Comparison of ENCODE assay signal across 10 mouse cellular contexts in genomic region chr5:120490679-120491192, GRCm38 (mm10). TPM values are rescaled to one million over a fixed set of nuclear protein-coding genes. Genes with fewer than 3 reads are reported as not detected.
A peak's percentile ranks its signal among the peaks of the same experiment; 100 is the strongest.
DNase-seq lines count a peak whose midpoint lies in the region; ATAC-seq and TF ChIP-seq lines count a peak whose summit lies in the region.
"Had no signal": no experiment of that assay in that cellular context is flagged by ENCODE, and none has a peak within 500 bp of the region (broad histone marks: within the 10 kb centered on the region; RNA-seq: fewer than 3 reads in every experiment).

No protein-coding gene starts in this region.

- WGBS in kidney, embryonic 15.5 days, result 89% methylated on average over 8 of the region's 8 CpGs
- WGBS in heart, embryonic 13.5 days, result 59% methylated on average over 8 of the region's 8 CpGs

- no peaks in the 10 kb centered on the region for H3K79me2 ChIP-seq in CH12.LX (replicated peaks; ENCODE audit: control insufficient read depth, extremely low read depth, insufficient read depth, poor library complexity, severe bottlenecking)

- H3K9ac ChIP-seq in kidney, embryonic 15.5 days, result no peak overlapping the region
- no peak overlapping the region for H3K9ac ChIP-seq in CH12.LX (ENCODE audit: insufficient read depth, low read depth)
- 0 out of 2 replicates have a peak overlapping the region, but pooled peaks have one; percentile 8 for H3K9ac ChIP-seq in heart, embryonic 13.5 days
- H3K9ac ChIP-seq: lung, embryonic 14.5 days had no signal

- H3K9me3 ChIP-seq in kidney, embryonic 15.5 days (replicated peaks), result no peaks in the 10 kb centered on the region
- H3K9me3 ChIP-seq in CH12.LX (replicated peaks; ENCODE audit: low read length), result peaks cover 3% of the 10 kb centered on the region
- no peaks in the 10 kb centered on the region for H3K9me3 ChIP-seq in heart, embryonic 13.5 days

- in situ Hi-C loops in CH12.LX (cut with MboI; ENCODE audit: low pct_ligation_motif_present, low pct_unique_long_range_greater_than_20kb, low sequenced_read_pairs), result no loop called here

- H3K36me3 ChIP-seq in kidney, embryonic 15.5 days, result peaks cover 74% of the 10 kb centered on the region
- H3K36me3 ChIP-seq in CH12.LX (replicated peaks in 1 of 2; ENCODE audit: control insufficient read depth in 1 of 2, insufficient read depth in 1 of 2, low read length in 1 of 2), result peaks cover 59 to 84% of the 10 kb centered on the region in 2 experiments
- H3K36me3 ChIP-seq in heart, embryonic 13.5 days, result peaks cover 72% of the 10 kb centered on the region

- no peak for TF ChIP-seq RAD21 in CH12.LX (IDR thresholded peaks at IDR 0.05; ENCODE audit: low read depth, low read length)

- dilution Hi-C loops in CH12.LX (cut with MboI; ENCODE audit: extremely low pct_ligation_motif_present, extremely low pct_unique_long_range_greater_than_20kb, low sequenced_read_pairs), result no loop called here

- H3K4me2 ChIP-seq in kidney, embryonic 15.5 days, result no peak overlapping the region
- no peak overlapping the region for H3K4me2 ChIP-seq in CH12.LX (ENCODE audit: insufficient read depth, low read depth, poor library complexity, severe bottlenecking)
- H3K4me2 ChIP-seq in heart, embryonic 13.5 days, result no peak overlapping the region
- H3K4me2 ChIP-seq: lung, embryonic 14.5 days had no signal

- H3K27me3 ChIP-seq in kidney, embryonic 15.5 days, result no peaks in the 10 kb centered on the region
- H3K27me3 ChIP-seq in CH12.LX (replicated peaks), result no peaks in the 10 kb centered on the region
- H3K27me3 ChIP-seq in heart, embryonic 13.5 days (replicated peaks), result no peaks in the 10 kb centered on the region

- no peak overlapping the region for H3K27ac ChIP-seq in kidney, embryonic 15.5 days
- peak overlapping the region; percentile 58 for H3K27ac ChIP-seq in CH12.LX (ENCODE audit: insufficient read depth, low read depth)
- peak overlapping the region; percentile 77 for H3K27ac ChIP-seq in heart, embryonic 13.5 days (replicated peaks)

- no peak for TF ChIP-seq CTCF in CH12.LX (conservative IDR thresholded peaks at IDR 0.05 in 1 of 2, IDR thresholded peaks at IDR 0.05 in 1 of 2; ENCODE audit: low read depth in 2 of 2, low read length in 2 of 2)

- H3K4me1 ChIP-seq in kidney, embryonic 15.5 days, result peaks cover 7% of the 10 kb centered on the region; the same call in 1 of the 2 replicates
- H3K4me1 ChIP-seq in CH12.LX (ENCODE audit: control insufficient read depth in 1 of 2, insufficient read depth in 2 of 2), result peaks cover 51 to 97% of the 10 kb centered on the region in 2 experiments
- peaks cover 13% of the 10 kb centered on the region for H3K4me1 ChIP-seq in heart, embryonic 13.5 days

- TF ChIP-seq EP300 in CH12.LX (IDR thresholded peaks at IDR 0.05; ENCODE audit: low read length), result peak; percentile 58

- TF ChIP-seq POLR2A in CH12.LX (IDR thresholded peaks at IDR 0.05; ENCODE audit: low read depth, low read length), result no peak

- no peak overlapping the region for H3K4me3 ChIP-seq in kidney, embryonic 15.5 days (replicated peaks)
- H3K4me3 ChIP-seq in CH12.LX (replicated peaks in 1 of 3; ENCODE audit: low read depth in 2 of 3, low read length in 2 of 3, poor library complexity in 1 of 3), result no peak overlapping the region
- H3K4me3 ChIP-seq in heart, embryonic 13.5 days, result no peak overlapping the region

- no peak for ATAC-seq in kidney, embryonic 15.5 days (replicated peaks; ENCODE audit: low FRiP score)
- no peak for ATAC-seq in heart, embryonic 13.5 days (ENCODE audit: extremely low read depth, insufficient number of reproducible peaks, low FRiP score, low TSS enrichment)

- peak; percentile 70 for DNase-seq in kidney, adult 18-20 months
- DNase-seq in CH12.LX (ENCODE audit: extremely low read depth) (peak; percentile 87), adipocyte (ENCODE audit: low spot score) (peak; percentile 66)
- peak; percentile 51 for DNase-seq in right cerebral cortex, postnatal 14 days
- DNase-seq in thymus, postnatal 36 days, result no peak
- no peak for DNase-seq in embryo, embryonic 10 days (ENCODE audit: low spot score)
- DNase-seq: lung, embryonic 14.5 days had no signal

TF ChIP-seq in CH12.LX, 34 proteins besides CTCF, POLR2A, EP300 and RAD21:
- no peak for TF ChIP-seq E2F4 (IDR thresholded peaks at IDR 0.05; ENCODE audit: insufficient replicate concordance, low read depth, low read length)
- no peak for TF ChIP-seq HCFC1 (IDR thresholded peaks at IDR 0.05; ENCODE audit: low read depth, low read length)
- TF ChIP-seq ZKSCAN1 (IDR thresholded peaks at IDR 0.05; ENCODE audit: borderline replicate concordance, low read depth, low read length), result no peak
- no peak; the same call in 1 of the 2 replicates for TF ChIP-seq MXI1 (IDR thresholded peaks at IDR 0.05; ENCODE audit: low read depth, low read length)
- no peak for TF ChIP-seq MAFK (IDR thresholded peaks at IDR 0.05; ENCODE audit: insufficient replicate concordance, low read length)
- no peak for TF ChIP-seq UBTF (IDR thresholded peaks at IDR 0.05; ENCODE audit: low read depth, low read length)
- TF ChIP-seq KAT2A (IDR thresholded peaks at IDR 0.05; ENCODE audit: insufficient replicate concordance, low read length), result peak; percentile 50; the same call in 1 of the 2 replicates
- TF ChIP-seq USF1 (IDR thresholded peaks at IDR 0.05; ENCODE audit: low read depth, low read length), result peak; percentile 11; the same call in 1 of the 2 replicates
- no peak for TF ChIP-seq ZC3H11A (IDR thresholded peaks at IDR 0.05; ENCODE audit: low read depth, low read length)
- peak; percentile 56; the same call in 1 of the 2 replicates for TF ChIP-seq MEF2A (IDR thresholded peaks at IDR 0.05; ENCODE audit: borderline replicate concordance, low read depth, low read length)
- TF ChIP-seq BHLHE40 (IDR thresholded peaks at IDR 0.05; ENCODE audit: low read depth, low read length), result no peak
- no peak for TF ChIP-seq ZMIZ1 (IDR thresholded peaks at IDR 0.05; ENCODE audit: low read depth, low read length)
- peak; percentile 81 for TF ChIP-seq IRF4 (IDR thresholded peaks at IDR 0.05; ENCODE audit: low read depth, low read length)
- peak; percentile 81 for TF ChIP-seq ETS1 (conservative IDR thresholded peaks at IDR 0.05; ENCODE audit: low read depth, low read length)

RNA-seq across cellular contexts. Expression of gene Plbd2, which starts 12.7 kb away (rescaled TPM):
- 50.8 and 60.0 TPM in 2 replicates for polyA plus RNA-seq in kidney, embryonic 15.5 days (2015; fragmentation: Nextera tagmentation; extraction: Ambion mirVana)
- 10.8 and 21.3 TPM in 2 replicates for total RNA-seq in CH12.LX (2012; rRNA removed)
- total RNA-seq in CH12.LX (2014; rRNA removed), result 7.1 and 9.0 TPM in 2 replicates
- 24.3 and 28.8 TPM in 2 replicates for polyA plus RNA-seq in CH12.LX (2012; ENCODE audit: insufficient read length, low read depth)
- polyA plus RNA-seq in heart, embryonic 13.5 days (2015; fragmentation: Nextera tagmentation; extraction: Ambion mirVana), result 41.5 and 46.1 TPM in 2 replicates

RNA-seq across cellular contexts. Expression of gene Sds, which starts 14.4 kb away (rescaled TPM):
- not detected in 2 replicates for polyA plus RNA-seq in kidney, embryonic 15.5 days (2015; fragmentation: Nextera tagmentation; extraction: Ambion mirVana)
- total RNA-seq in CH12.LX (2012; rRNA removed) (not detected in 2 replicates), CH12.LX (2014; rRNA removed) (not detected in 2 replicates)
- polyA plus RNA-seq in CH12.LX (2012; ENCODE audit: insufficient read length, low read depth), result 0.76 and 1.5 TPM in 2 replicates
- polyA plus RNA-seq in heart, embryonic 13.5 days (2015; fragmentation: Nextera tagmentation; extraction: Ambion mirVana), result 0.25 TPM in 1 of 2 replicates, not detected in the other
- polyA plus RNA-seq: lung, embryonic 14.5 days; stomach, embryonic 14.5 days had no signal

RNA-seq across cellular contexts. Expression of gene Sdsl, which starts 18.1 kb away (rescaled TPM):
- 11.2 and 14.4 TPM in 2 replicates for polyA plus RNA-seq in kidney, embryonic 15.5 days (2015; fragmentation: Nextera tagmentation; extraction: Ambion mirVana)
- total RNA-seq in CH12.LX (2012; rRNA removed) (1.8 and 4.0 TPM in 2 replicates), CH12.LX (2014; rRNA removed) (not detected in 2 replicates)
- polyA plus RNA-seq in CH12.LX (2012; ENCODE audit: insufficient read length, low read depth), result 0.37 TPM in 1 of 2 replicates, not detected in the other
- polyA plus RNA-seq in heart, embryonic 13.5 days (2015; fragmentation: Nextera tagmentation; extraction: Ambion mirVana), result 10.9 and 11.3 TPM in 2 replicates

RNA-seq across cellular contexts. Expression of gene Slc8b1, which starts 20.2 kb away (rescaled TPM):
- polyA plus RNA-seq in kidney, embryonic 15.5 days (2015; fragmentation: Nextera tagmentation; extraction: Ambion mirVana), result 9.4 and 9.7 TPM in 2 replicates
- total RNA-seq in CH12.LX (2012; rRNA removed) (3.3 and 5.8 TPM in 2 replicates), CH12.LX (2014; rRNA removed) (3.2 and 3.6 TPM in 2 replicates)
- polyA plus RNA-seq in CH12.LX (2012; ENCODE audit: insufficient read length, low read depth), result 4.6 and 5.1 TPM in 2 replicates
- 4.5 and 4.6 TPM in 2 replicates for polyA plus RNA-seq in heart, embryonic 13.5 days (2015; fragmentation: Nextera tagmentation; extraction: Ambion mirVana)

RNA-seq across cellular contexts. Expression of gene Lhx5, which starts 59.2 kb away (rescaled TPM):
- not detected in 2 replicates for polyA plus RNA-seq in kidney, embryonic 15.5 days (2015; fragmentation: Nextera tagmentation; extraction: Ambion mirVana)
- total RNA-seq in CH12.LX (2012; rRNA removed) (not detected in 2 replicates), CH12.LX (2014; rRNA removed) (not detected in 2 replicates)
- polyA plus RNA-seq in CH12.LX (2012; ENCODE audit: insufficient read length, low read depth), result not detected in 2 replicates
- polyA plus RNA-seq in heart, embryonic 13.5 days (2015; fragmentation: Nextera tagmentation; extraction: Ambion mirVana), result not detected in 2 replicates
- polyA plus RNA-seq: lung, embryonic 14.5 days had no signal

Comparison
In these comparisons a context has a peak if more than half of its experiments do, and no peak if none do; other contexts are left out.
1. DNase-seq: peak in kidney, adult 18-20 months (single experiment), CH12.LX (single experiment), adipocyte (single experiment) and right cerebral cortex, postnatal 14 days (single experiment); none in thymus, postnatal 36 days (0 of 2) and embryo, embryonic 10 days (single experiment).